Mouse (Mus musculus): Measurements from ENCODE around the gene Immp1l. TPM values are rescaled to one million over a fixed set of nuclear protein-coding genes. Genes with fewer than 3 reads are reported as not detected.
A peak's percentile ranks its signal among the peaks of the same experiment; 100 is the strongest.

Gene Immp1l
- total RNA-seq, 2 experiments from 2014 or later: 28.2 to 33.6 TPM

DNA sequence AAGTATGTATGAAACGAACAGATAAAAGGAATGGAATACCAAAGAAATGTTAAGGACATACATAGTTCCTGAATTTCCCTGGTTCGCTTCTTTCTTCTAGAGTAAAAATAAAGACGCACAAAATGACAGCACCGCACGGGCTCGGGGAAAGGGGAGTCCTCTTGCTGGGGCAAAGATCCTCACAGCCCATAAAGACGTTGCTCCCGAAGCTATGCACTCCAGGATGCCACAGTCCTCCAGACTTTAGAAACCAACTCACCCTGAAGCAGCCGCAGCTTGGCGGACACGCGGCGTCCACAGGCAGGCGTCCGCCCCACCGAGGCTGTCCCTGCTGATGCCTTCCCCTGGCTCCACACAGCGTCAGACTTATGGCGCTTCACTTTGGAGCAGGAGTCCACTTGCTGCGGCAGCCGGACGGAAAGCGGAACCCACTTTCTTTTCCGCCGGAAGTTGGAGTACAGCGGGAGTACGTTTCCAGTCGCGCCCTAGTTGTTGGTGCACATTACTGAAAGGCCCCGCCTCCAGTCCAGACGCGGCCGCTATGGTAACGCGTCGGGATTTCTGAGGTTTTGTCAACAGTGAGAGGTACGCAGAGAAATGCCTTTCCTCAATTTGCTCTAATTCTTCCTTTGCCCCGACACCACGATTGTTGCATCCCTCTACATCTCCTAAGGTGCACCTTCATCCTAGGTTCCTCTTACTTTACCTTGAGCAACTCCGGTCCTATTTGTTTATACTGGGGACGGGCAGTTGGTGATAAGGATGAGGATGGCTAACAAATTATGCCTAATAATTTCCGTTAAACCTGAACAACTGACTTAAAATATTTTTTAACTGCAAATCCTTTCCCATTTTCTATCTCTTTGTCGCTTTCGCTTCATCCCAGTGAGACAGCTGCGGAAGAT is 98.6 kb downstream of the Immp1l start, which contains the start of gene Dnajc24:
TSS of gene Dnajc24 (minus strand) at position 715 of the 905 bp plus-strand sequence.
- DNase-seq (ENCODE audit: extremely low spot score in 1 of 2, low spot score in 1 of 2): peak; percentile 83 to 87

DNA sequence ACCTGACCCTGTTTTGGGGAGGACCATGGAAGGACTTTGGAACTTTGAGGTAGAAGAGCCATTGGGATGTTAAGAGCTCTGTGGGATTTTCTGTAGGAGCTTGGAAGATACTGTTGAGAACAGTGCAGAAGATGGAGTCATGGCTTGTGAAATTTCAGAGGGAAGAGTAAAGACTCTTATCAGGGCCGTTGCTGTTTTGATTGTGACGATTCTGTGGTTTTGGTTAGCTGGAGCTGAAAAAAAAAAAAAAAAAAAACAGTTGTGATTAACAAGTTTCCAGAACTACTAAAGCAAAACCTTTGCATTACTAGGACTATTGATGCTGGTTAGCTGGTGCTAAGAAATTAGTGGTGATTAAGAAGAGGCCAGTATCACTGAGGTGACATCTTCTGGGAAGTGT is 104.0 kb downstream of the Immp1l start:
- no peak for DNase-seq (ENCODE audit: extremely low spot score in 1 of 2, low spot score in 1 of 2)

Small RNAs within 50 kb of the gene (microRNA-seq; reads per million reads assigned to microRNA genes)
- gene Gm22002: 0 reads per million in 2 experiments

Other genes starting within 250 kb of the Immp1l start
- gene Pax6, start 235.7 kb upstream of the Immp1l start, total RNA-seq (2021): 1 to 10 TPM; 9.4 to 9.7 TPM
- gene Elp4, start 74 bp upstream of the Immp1l start, total RNA-seq (2021): 10 to 100 TPM; 20.7 to 21.7 TPM
- 10 to 100 TPM; 17.9 to 24.4 TPM for gene Dnajc24, start 98.9 kb downstream of the Immp1l start, total RNA-seq (2021)

Measured in layer of hippocampus, postnatal 25 days (tissue).